In genomic region chr10:77240764-77241163, GRCm38 (mm10) we compare ENCODE assay signal across 23 mouse cellular contexts. TPM values are rescaled to one million over a fixed set of nuclear protein-coding genes. Genes with fewer than 3 reads are reported as not detected.
DNase-seq lines count a peak whose midpoint lies in the region; ATAC-seq and TF ChIP-seq lines count a peak whose summit lies in the region.
"Had no signal": no experiment of that assay in that cellular context is flagged by ENCODE, and none has a peak within 500 bp of the region (broad histone marks: within the 10 kb centered on the region; RNA-seq: fewer than 3 reads in every experiment).

No protein-coding gene starts in this region.

- H3K36me3 ChIP-seq in intestine, postnatal 0 days (ENCODE audit: control insufficient read depth, insufficient read depth) = no peaks in the 10 kb centered on the region
- no peaks in the 10 kb centered on the region for H3K36me3 ChIP-seq in intestine, embryonic 16.5 days (ENCODE audit: control insufficient read depth, insufficient read depth, low read length)
- no peaks in the 10 kb centered on the region for H3K36me3 ChIP-seq in kidney, embryonic 14.5 days (ENCODE audit: control insufficient read depth, insufficient read depth, low read length)
- no peaks in the 10 kb centered on the region for H3K36me3 ChIP-seq in forebrain, embryonic 13.5 days (ENCODE audit: poor library complexity, severe bottlenecking)
- H3K36me3 ChIP-seq: embryonic facial prominence, embryonic 13.5 days; hindbrain, embryonic 10.5 days; liver, embryonic 13.5 days; neural tube, embryonic 12.5 days had no signal

- TF ChIP-seq POLR2A in embryonic fibroblast, embryonic 13.5 days (IDR thresholded peaks at IDR 0.05; ENCODE audit: low read depth, low read length) = no peak

- H3K9ac ChIP-seq in intestine, postnatal 0 days (ENCODE audit: low read depth, low read length) = no peak overlapping the region
- H3K9ac ChIP-seq in intestine, embryonic 16.5 days (ENCODE audit: low read depth, low read length) = no peak overlapping the region
- no peak overlapping the region for H3K9ac ChIP-seq in kidney, embryonic 14.5 days (ENCODE audit: low read depth, low read length)
- H3K9ac ChIP-seq in forebrain, embryonic 13.5 days = no peak overlapping the region
- H3K9ac ChIP-seq: embryonic facial prominence, embryonic 13.5 days; liver, embryonic 13.5 days; neural tube, embryonic 12.5 days had no signal

- H3K4me2 ChIP-seq in intestine, postnatal 0 days (replicated peaks; ENCODE audit: low read depth) = no peak overlapping the region
- H3K4me2 ChIP-seq in intestine, embryonic 16.5 days (ENCODE audit: low read depth, low read length) = no peak overlapping the region
- H3K4me2 ChIP-seq in kidney, embryonic 14.5 days (replicated peaks; ENCODE audit: low read depth, low read length) = no peak overlapping the region
- no peak overlapping the region for H3K4me2 ChIP-seq in forebrain, embryonic 13.5 days
- H3K4me2 ChIP-seq: embryonic facial prominence, embryonic 13.5 days; liver, embryonic 13.5 days; neural tube, embryonic 12.5 days had no signal

- 69% methylated on average over 8 of the region's 8 CpGs for WGBS in intestine, postnatal 0 days
- 55% methylated on average over 8 of the region's 8 CpGs for WGBS in intestine, embryonic 16.5 days
- 25% methylated on average over 8 of the region's 8 CpGs for WGBS in kidney, embryonic 14.5 days
- 88% methylated on average over 8 of the region's 8 CpGs for WGBS in forebrain, embryonic 13.5 days

- H3K9me3 ChIP-seq in intestine, postnatal 0 days (ENCODE audit: control insufficient read depth) = no peaks in the 10 kb centered on the region
- no peaks in the 10 kb centered on the region for H3K9me3 ChIP-seq in intestine, embryonic 16.5 days (ENCODE audit: control insufficient read depth, low read length)
- H3K9me3 ChIP-seq in kidney, embryonic 14.5 days (ENCODE audit: control insufficient read depth, low read length) = no peaks in the 10 kb centered on the region
- no peaks in the 10 kb centered on the region for H3K9me3 ChIP-seq in forebrain, embryonic 13.5 days (replicated peaks)
- H3K9me3 ChIP-seq: embryonic facial prominence, embryonic 13.5 days; liver, embryonic 13.5 days had no signal

- peak overlapping the region; percentile 29; the same call in 1 of the 2 replicates for H3K27ac ChIP-seq in intestine, postnatal 0 days (ENCODE audit: low read depth, low read length)
- no peak overlapping the region for H3K27ac ChIP-seq in intestine, embryonic 16.5 days (ENCODE audit: low read length)
- H3K27ac ChIP-seq in embryonic fibroblast, embryonic 13.5 days (ENCODE audit: insufficient read depth, low read length) = peak overlapping the region; percentile 7; the same call in 1 of the 2 replicates
- 0 out of 2 replicates have a peak overlapping the region, but pooled peaks have one; percentile 37 for H3K27ac ChIP-seq in kidney, embryonic 14.5 days (ENCODE audit: low read depth, low read length)
- H3K27ac ChIP-seq in forebrain, embryonic 13.5 days = no peak overlapping the region
- H3K27ac ChIP-seq: embryonic facial prominence, embryonic 13.5 days; hindbrain, embryonic 10.5 days; hindbrain, postnatal 0 days; left cerebral cortex, adult 2 months; liver, embryonic 13.5 days; neural tube, embryonic 12.5 days had no signal

- no peak for ATAC-seq in intestine, postnatal 0 days
- ATAC-seq in intestine, embryonic 16.5 days = no peak; the same call in 1 of the 2 replicates
- ATAC-seq in kidney, embryonic 14.5 days (ENCODE audit: low FRiP score, low TSS enrichment) = peak; percentile 78
- ATAC-seq in forebrain, embryonic 13.5 days = no peak
- ATAC-seq: activated CD4-positive, CD25-positive, alpha-beta regulatory T cell, adult 4 months; forebrain, embryonic 14.5 days; hindbrain, postnatal 0 days had no signal

- H3K27me3 ChIP-seq in intestine, postnatal 0 days (replicated peaks; ENCODE audit: control insufficient read depth, insufficient read depth, low read length) = no peaks in the 10 kb centered on the region
- H3K27me3 ChIP-seq in intestine, embryonic 16.5 days (replicated peaks; ENCODE audit: control insufficient read depth, insufficient read depth, low read length) = no peaks in the 10 kb centered on the region
- no peaks in the 10 kb centered on the region for H3K27me3 ChIP-seq in kidney, embryonic 14.5 days (ENCODE audit: control insufficient read depth, insufficient read depth, low read length)
- no peaks in the 10 kb centered on the region for H3K27me3 ChIP-seq in forebrain, embryonic 13.5 days
- H3K27me3 ChIP-seq: embryonic facial prominence, embryonic 13.5 days; liver, embryonic 13.5 days; neural tube, embryonic 12.5 days had no signal

- no peak overlapping the region for H3K4me3 ChIP-seq in intestine, postnatal 0 days (ENCODE audit: low read depth, low read length)
- H3K4me3 ChIP-seq in intestine, embryonic 16.5 days (ENCODE audit: low read length) = no peak overlapping the region
- no peak overlapping the region for H3K4me3 ChIP-seq in embryonic fibroblast, embryonic 13.5 days (ENCODE audit: insufficient read depth, low read length)
- H3K4me3 ChIP-seq in kidney, embryonic 14.5 days (ENCODE audit: low read length) = no peak overlapping the region
- no peak overlapping the region for H3K4me3 ChIP-seq in forebrain, embryonic 13.5 days
- H3K4me3 ChIP-seq: embryonic facial prominence, embryonic 13.5 days; hindbrain, embryonic 10.5 days; left cerebral cortex, adult 2 months; liver, embryonic 13.5 days; neural tube, embryonic 12.5 days had no signal

- DNase-seq in kidney, postnatal 25 days = peak; percentile 28 to 66
- no peak for DNase-seq in right cerebral cortex, adult 2 months (ENCODE audit: low spot score in 2 of 2)
- DNase-seq: adrenal gland, adult 8-10 months; cerebellum, adult 18-20 months; cerebellum, postnatal 25 days; gastrocnemius, postnatal 10 days; liver, embryonic 13.5 days; lung, adult 2 months; midbrain, embryonic 14.5 days; retina, postnatal 1 day; right cerebral cortex, postnatal 4 days had no signal

- H3K4me1 ChIP-seq in intestine, postnatal 0 days (replicated peaks; ENCODE audit: control insufficient read depth, insufficient read depth, low read length) = no peaks in the 10 kb centered on the region
- peaks cover 7% of the 10 kb centered on the region; the same call in 1 of the 2 replicates for H3K4me1 ChIP-seq in intestine, embryonic 16.5 days (ENCODE audit: control insufficient read depth, insufficient read depth, low read length)
- no peaks in the 10 kb centered on the region for H3K4me1 ChIP-seq in embryonic fibroblast, embryonic 13.5 days (ENCODE audit: control insufficient read depth, insufficient read depth, low read length)
- H3K4me1 ChIP-seq in kidney, embryonic 14.5 days (ENCODE audit: control insufficient read depth, insufficient read depth, low read length) = 0 out of 2 replicates have a peak, but pooled peaks cover 3% of the 10 kb centered on the region
- no peaks in the 10 kb centered on the region for H3K4me1 ChIP-seq in forebrain, embryonic 13.5 days
- H3K4me1 ChIP-seq: neural tube, embryonic 12.5 days had no signal

- no peak for TF ChIP-seq CTCF in intestine, postnatal 0 days (IDR thresholded peaks at IDR 0.05; ENCODE audit: low read depth)
- TF ChIP-seq CTCF in embryonic fibroblast, embryonic 13.5 days (IDR thresholded peaks at IDR 0.05; ENCODE audit: borderline replicate concordance, insufficient read depth, low read length) = no peak

RNA-seq across cellular contexts. Expression of gene Pofut2, which starts 18.3 kb away (rescaled TPM):
- polyA plus RNA-seq in intestine, postnatal 0 days (2015; fragmentation: Nextera tagmentation; extraction: Ambion mirVana) = 40.4 and 42.2 TPM in 2 replicates
- 101 and 108 TPM in 2 replicates for polyA plus RNA-seq in intestine, embryonic 16.5 days (2015; fragmentation: Nextera tagmentation; extraction: Ambion mirVana)
- polyA plus RNA-seq in embryonic fibroblast, embryonic 13.5 days (2011; ENCODE audit: insufficient read length, low read depth, missing spikeins) = 91.4 and 101 TPM in 2 replicates
- polyA plus RNA-seq in kidney, embryonic 14.5 days (2014; fragmentation: Nextera tagmentation; extraction: Ambion mirVana) = 96.3 and 112 TPM in 2 replicates
- polyA plus RNA-seq in forebrain, embryonic 13.5 days (2015; fragmentation: Nextera tagmentation; extraction: Ambion mirVana) = 46.6 and 52.8 TPM in 2 replicates

Comparison
In these comparisons a context has a peak if more than half of its experiments do, and no peak if none do; other contexts are left out.
1. H3K27ac ChIP-seq: peak in intestine, postnatal 0 days (single experiment), embryonic fibroblast, embryonic 13.5 days (single experiment) and kidney, embryonic 14.5 days (single experiment); none in intestine, embryonic 16.5 days (single experiment) and forebrain, embryonic 13.5 days (single experiment).
2. DNase-seq: peak in kidney, postnatal 25 days (2 of 2); none in right cerebral cortex, adult 2 months (0 of 2).